Mouse (Mus musculus) E14TG2a.4 (cell line): Measurements from ENCODE around the gene Ypel2.

ENCODE experiments used
- H3K27me3 ChIP-seq: 2 replicates; pipeline ENCODE4 v1.6.1; 2014; ENCODE audit warnings: low read length, control low read depth; ENCODE audit not compliant: insufficient read depth
- H3K36me3 ChIP-seq: 2 replicates; pipeline ENCODE4 v1.6.1; 2014; ENCODE audit warnings: low read length, control low read depth; ENCODE audit not compliant: insufficient read depth
- H3K4me1 ChIP-seq: replicated peaks from 2 replicates; pipeline ENCODE4 v1.6.1; 2014; ENCODE audit warnings: low read depth, low read length, control low read depth
- H3K4me3 ChIP-seq: replicated peaks from 2 replicates; pipeline ENCODE4 v1.5.1; 2014; ENCODE audit warnings: mild to moderate bottlenecking, low read length
- H3K9me3 ChIP-seq: 2 replicates; pipeline ENCODE4 v1.6.1; 2014; ENCODE audit warnings: low read length, control low read depth
- CTCF ChIP-seq: conservative IDR thresholded peaks from 2 replicates; pipeline ENCODE4 v1.5.1; 2014; ENCODE audit warnings: low read length
- NANOG ChIP-seq: IDR thresholded peaks from 2 replicates; pipeline ENCODE4 v1.6.1; 2014; ENCODE audit warnings: borderline replicate concordance, low read length, mixed read lengths
- POU5F1 ChIP-seq: IDR thresholded peaks from 2 replicates; pipeline ENCODE4 v1.6.1; 2014; ENCODE audit warnings: low read length, borderline replicate concordance

The Ypel2 gene

GRCm38 (mm10) chr11:87022765-87023164 lies 29.3 kb upstream of the Ypel2 start:
- Histone ChIP-seq H3K4me1 (peaks cover 5% of the 10 kb centered on the region), H3K36me3 (no peaks in the 10 kb centered on the region), H3K4me3 (no peak overlapping the region), H3K9me3 (peaks cover 7% of the 10 kb centered on the region; the same call in 1 of the 2 replicates), H3K27me3 (no peaks in the 10 kb centered on the region)
- TF ChIP-seq CTCF, result no peak
- TF ChIP-seq NANOG, result no peak
- no peak for TF ChIP-seq POU5F1

GRCm38 (mm10) chr11:87021551-87021950 lies 28.0 kb upstream of the Ypel2 start:
- Histone ChIP-seq H3K4me1 (peaks cover 4% of the 10 kb centered on the region), H3K9me3 (peaks cover 7% of the 10 kb centered on the region; the same call in 1 of the 2 replicates), H3K36me3 (no peaks in the 10 kb centered on the region), H3K27me3 (no peaks in the 10 kb centered on the region), H3K4me3 (no peak overlapping the region)
- TF ChIP-seq NANOG (no peak), POU5F1 (no peak), CTCF (no peak)

GRCm38 (mm10) chr11:87020449-87020848 lies 26.9 kb upstream of the Ypel2 start:
- no peak overlapping the region for H3K4me3 ChIP-seq
- H3K9me3 ChIP-seq, result peaks cover 7% of the 10 kb centered on the region; the same call in 1 of the 2 replicates
- TF ChIP-seq CTCF (peak; percentile 52), POU5F1 (no peak)
- no peaks in the 10 kb centered on the region for H3K36me3 ChIP-seq
- H3K4me1 ChIP-seq, result no peaks in the 10 kb centered on the region
- no peaks in the 10 kb centered on the region for H3K27me3 ChIP-seq

GRCm38 (mm10) chr11:87019431-87019830 lies 25.9 kb upstream of the Ypel2 start:
- no peak for TF ChIP-seq CTCF
- TF ChIP-seq NANOG, result no peak
- TF ChIP-seq POU5F1, result no peak
- Histone ChIP-seq H3K27me3 (no peaks in the 10 kb centered on the region), H3K36me3 (no peaks in the 10 kb centered on the region), H3K4me3 (no peak overlapping the region), H3K4me1 (no peaks in the 10 kb centered on the region), H3K9me3 (peaks cover 7% of the 10 kb centered on the region; the same call in 1 of the 2 replicates)

GRCm38 (mm10) chr11:87018081-87018480 lies 24.6 kb upstream of the Ypel2 start:
- Histone ChIP-seq H3K4me1 (no peaks in the 10 kb centered on the region), H3K9me3 (peaks cover 7% of the 10 kb centered on the region; the same call in 1 of the 2 replicates), H3K4me3 (no peak overlapping the region), H3K36me3 (no peaks in the 10 kb centered on the region), H3K27me3 (no peaks in the 10 kb centered on the region)
- TF ChIP-seq NANOG, result no peak
- TF ChIP-seq POU5F1, result no peak
- TF ChIP-seq CTCF, result no peak

- H3K36me3 ChIP-seq, result no peaks in the 10 kb centered on the region
- no peak overlapping the region for H3K4me3 ChIP-seq
- TF ChIP-seq NANOG (no peak), CTCF (no peak), POU5F1 (no peak)
- H3K4me1 ChIP-seq, result no peaks in the 10 kb centered on the region
- no peaks in the 10 kb centered on the region for H3K27me3 ChIP-seq
- peaks cover 3% of the 10 kb centered on the region; the same call in 1 of the 2 replicates for H3K9me3 ChIP-seq
These were observed 22.2 kb upstream of the Ypel2 start for GRCm38 (mm10) chr11:87015691-87016090.

GRCm38 (mm10) chr11:87010476-87010875 lies 17.0 kb upstream of the Ypel2 start:
- no peak for TF ChIP-seq POU5F1
- peak; percentile 85 for TF ChIP-seq CTCF
- no peak overlapping the region for H3K4me3 ChIP-seq
- H3K9me3 ChIP-seq, result no peaks in the 10 kb centered on the region
- H3K36me3 ChIP-seq, result no peaks in the 10 kb centered on the region
- H3K4me1 ChIP-seq, result no peaks in the 10 kb centered on the region
- H3K27me3 ChIP-seq, result no peaks in the 10 kb centered on the region

GRCm38 (mm10) chr11:87007371-87007770 lies 13.9 kb upstream of the Ypel2 start:
- Histone ChIP-seq H3K4me3 (no peak overlapping the region), H3K9me3 (no peaks in the 10 kb centered on the region), H3K36me3 (no peaks in the 10 kb centered on the region), H3K4me1 (peaks cover 14% of the 10 kb centered on the region), H3K27me3 (peaks cover 2% of the 10 kb centered on the region; the same call in 1 of the 2 replicates)
- TF ChIP-seq CTCF, result no peak
- no peak for TF ChIP-seq POU5F1
- TF ChIP-seq NANOG, result no peak
